In the genomic region with DNA sequence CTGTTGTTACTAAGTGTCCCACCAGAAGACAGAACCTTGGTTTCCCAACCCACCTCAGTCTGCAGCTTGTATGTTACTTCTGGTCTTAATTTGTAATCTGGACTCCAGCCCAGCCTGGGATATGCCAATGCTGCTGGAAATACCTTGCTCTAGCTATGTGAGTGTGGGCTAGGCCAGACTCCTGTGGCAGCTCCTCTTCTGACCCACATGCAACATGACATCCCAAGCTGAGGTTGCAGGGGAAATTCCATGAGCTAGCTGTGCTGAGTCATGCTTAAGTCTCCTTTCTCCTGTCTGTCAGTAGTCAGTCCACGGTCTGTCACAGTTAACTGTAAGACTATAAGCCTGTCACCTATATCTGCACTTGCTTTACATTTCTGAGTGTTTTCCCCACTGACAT, we compare ENCODE assay signal across 21 mouse cellular contexts. TPM values are rescaled to one million over a fixed set of nuclear protein-coding genes. Genes with fewer than 3 reads are reported as not detected.
DNase-seq lines count a peak whose midpoint lies in the region; ATAC-seq and TF ChIP-seq lines count a peak whose summit lies in the region.
"Had no signal": no experiment of that assay in that cellular context is flagged by ENCODE, and none has a peak within 500 bp of the region (broad histone marks: within the 10 kb centered on the region; RNA-seq: fewer than 3 reads in every experiment).

No protein-coding gene starts in this region.

- 52% methylated on average over 1 of the region's 1 CpGs for WGBS in embryonic facial prominence, embryonic 13.5 days
- 66% methylated on average over 1 of the region's 1 CpGs for WGBS in kidney, adult 2 months
- 73% methylated on average over 1 of the region's 1 CpGs for WGBS in lung, adult 2 months
- 84% methylated on average over 1 of the region's 1 CpGs for WGBS in midbrain, embryonic 13.5 days

- H3K27ac ChIP-seq in embryonic facial prominence, embryonic 13.5 days = peak overlapping the region; percentile 39
- no peak overlapping the region for H3K27ac ChIP-seq in kidney, adult 2 months (ENCODE audit: insufficient read depth, low read depth, low read length)
- H3K27ac ChIP-seq in midbrain, embryonic 13.5 days = no peak overlapping the region
- H3K27ac ChIP-seq: forebrain, embryonic 13.5 days; hindbrain, embryonic 15.5 days; limb, embryonic 12.5 days; liver, embryonic 15.5 days; midbrain, embryonic 10.5 days had no signal

- H3K36me3 ChIP-seq in embryonic facial prominence, embryonic 13.5 days = no peaks in the 10 kb centered on the region
- H3K36me3 ChIP-seq in kidney, adult 2 months (ENCODE audit: control insufficient read depth, insufficient read depth, low read length) = no peaks in the 10 kb centered on the region
- H3K36me3 ChIP-seq in midbrain, embryonic 13.5 days = no peaks in the 10 kb centered on the region
- H3K36me3 ChIP-seq: hindbrain, embryonic 15.5 days; limb, embryonic 12.5 days; midbrain, embryonic 10.5 days had no signal

- peak; percentile 50 for DNase-seq in adrenal gland, postnatal 25 days
- DNase-seq in adrenal gland, adult 8-10 months = no peak
- peak; percentile 54 for DNase-seq in 3134 (ENCODE audit: extremely low read depth, insufficient read length, low spot score)
- peak; percentile 51 for DNase-seq in Muller cell, postnatal 12 days (ENCODE audit: inconsistent ontology term)
- no peak for DNase-seq in kidney, adult 2 months
- no peak for DNase-seq in lung, adult 2 months
- DNase-seq: kidney, adult 9 months; lung, postnatal 36 days; spleen, adult 18-20 months; thymus, postnatal 4 days had no signal

- no peak overlapping the region for H3K4me3 ChIP-seq in embryonic facial prominence, embryonic 13.5 days
- no peak overlapping the region for H3K4me3 ChIP-seq in kidney, adult 2 months (ENCODE audit: insufficient read depth, low read depth, low read length)
- H3K4me3 ChIP-seq in lung, adult 2 months (replicated peaks; ENCODE audit: extremely low read depth, low read depth, low read length) = no peak overlapping the region
- H3K4me3 ChIP-seq in midbrain, embryonic 13.5 days (replicated peaks) = no peak overlapping the region
- H3K4me3 ChIP-seq: forebrain, embryonic 13.5 days; hindbrain, embryonic 15.5 days; limb, embryonic 12.5 days; liver, embryonic 15.5 days; midbrain, embryonic 10.5 days had no signal

- H3K4me1 ChIP-seq in embryonic facial prominence, embryonic 13.5 days = peaks cover 53% of the 10 kb centered on the region
- H3K4me1 ChIP-seq in kidney, adult 2 months (ENCODE audit: control insufficient read depth, insufficient read depth, low read length) = no peaks in the 10 kb centered on the region
- H3K4me1 ChIP-seq in lung, adult 2 months (ENCODE audit: control insufficient read depth, insufficient read depth, low read length) = no peaks in the 10 kb centered on the region
- H3K4me1 ChIP-seq in midbrain, embryonic 13.5 days (replicated peaks) = peaks cover 11% of the 10 kb centered on the region; the same call in 1 of the 2 replicates

- no peak for ATAC-seq in embryonic facial prominence, embryonic 13.5 days (ENCODE audit: insufficient number of reproducible peaks, insufficient read depth, low FRiP score, low TSS enrichment, low read depth)
- ATAC-seq in midbrain, embryonic 13.5 days = no peak
- ATAC-seq: activated CD4-positive, CD25-positive, alpha-beta regulatory T cell, adult 4 months; forebrain, embryonic 13.5 days had no signal

- no peak overlapping the region for H3K4me2 ChIP-seq in embryonic facial prominence, embryonic 13.5 days
- H3K4me2 ChIP-seq in midbrain, embryonic 13.5 days (replicated peaks) = no peak overlapping the region
- H3K4me2 ChIP-seq: forebrain, embryonic 13.5 days; heart, embryonic 11.5 days; hindbrain, embryonic 15.5 days; limb, embryonic 12.5 days; liver, embryonic 15.5 days had no signal

- no peak for TF ChIP-seq POLR2A in kidney, adult 2 months (IDR thresholded peaks at IDR 0.05; ENCODE audit: low read depth, low read length)
- TF ChIP-seq POLR2A in lung, adult 2 months (IDR thresholded peaks at IDR 0.05; ENCODE audit: borderline replicate concordance, extremely low read depth, low read depth, low read length) = no peak

- TF ChIP-seq CTCF in kidney, adult 2 months (conservative IDR thresholded peaks at IDR 0.05; ENCODE audit: insufficient read depth, insufficient read length, low read depth, low read length) = no peak
- TF ChIP-seq CTCF in lung, adult 2 months (IDR thresholded peaks at IDR 0.05; ENCODE audit: insufficient read depth, low read length) = no peak

- H3K9ac ChIP-seq in embryonic facial prominence, embryonic 13.5 days = no peak overlapping the region
- H3K9ac ChIP-seq in midbrain, embryonic 13.5 days (replicated peaks) = no peak overlapping the region
- H3K9ac ChIP-seq: forebrain, embryonic 13.5 days; hindbrain, embryonic 15.5 days; limb, embryonic 12.5 days; liver, embryonic 15.5 days had no signal

- H3K9me3 ChIP-seq in embryonic facial prominence, embryonic 13.5 days = no peaks in the 10 kb centered on the region
- H3K9me3 ChIP-seq in midbrain, embryonic 13.5 days = no peaks in the 10 kb centered on the region
- H3K9me3 ChIP-seq: forebrain, embryonic 13.5 days; hindbrain, embryonic 15.5 days; limb, embryonic 12.5 days; liver, embryonic 15.5 days; midbrain, embryonic 10.5 days had no signal

- no peaks in the 10 kb centered on the region for H3K27me3 ChIP-seq in embryonic facial prominence, embryonic 13.5 days
- no peaks in the 10 kb centered on the region for H3K27me3 ChIP-seq in kidney, adult 2 months (replicated peaks; ENCODE audit: control insufficient read depth, insufficient read depth, low read length)
- H3K27me3 ChIP-seq in midbrain, embryonic 13.5 days = no peaks in the 10 kb centered on the region
- H3K27me3 ChIP-seq: forebrain, embryonic 13.5 days; hindbrain, embryonic 15.5 days; limb, embryonic 12.5 days had no signal

RNA-seq across cellular contexts. Expression of gene Pcx, which starts 7.2 kb away (rescaled TPM):
- 488 and 620 TPM in 2 replicates for total RNA-seq in adrenal gland, postnatal 25 days (2021)
- 100 to 1,000 TPM; 351 to 737 (median 517) TPM for total RNA-seq in adrenal gland, adult 8-10 months (2022)
- 24.8 and 26.3 TPM in 2 replicates for polyA plus RNA-seq in embryonic facial prominence, embryonic 13.5 days (2015; fragmentation: Nextera tagmentation; extraction: Ambion mirVana)
- 286 and 295 TPM in 2 replicates for polyA plus RNA-seq in kidney, adult 2 months (2012; rRNA removed)
- 52.7 and 62.6 TPM in 2 replicates for polyA plus RNA-seq in lung, adult 2 months (2012; rRNA removed)
- 18.7 and 20.7 TPM in 2 replicates for polyA plus RNA-seq in midbrain, embryonic 13.5 days (2015; fragmentation: Nextera tagmentation; extraction: Ambion mirVana)

RNA-seq across cellular contexts. Expression of gene 2010003K11Rik, which starts 19.1 kb away (rescaled TPM):
- 22.0 and 34.8 TPM in 2 replicates for total RNA-seq in adrenal gland, postnatal 25 days (2021)
- total RNA-seq in adrenal gland, adult 8-10 months (2022) = 10 to 100 TPM; 12.2 to 22.5 (median 20.2) TPM
- polyA plus RNA-seq in embryonic facial prominence, embryonic 13.5 days (2015; fragmentation: Nextera tagmentation; extraction: Ambion mirVana) = not detected in 2 replicates
- 2.8 TPM in 2 replicates for polyA plus RNA-seq in kidney, adult 2 months (2012; rRNA removed)
- polyA plus RNA-seq in lung, adult 2 months (2012; rRNA removed) = 0.23 and 0.82 TPM in 2 replicates
- polyA plus RNA-seq in midbrain, embryonic 13.5 days (2015; fragmentation: Nextera tagmentation; extraction: Ambion mirVana) = not detected in 2 replicates
- total RNA-seq: MEL had no signal
- polyA plus RNA-seq: activated CD4-positive, CD25-positive, alpha-beta regulatory T cell, adult 4 months; embryonic facial prominence, embryonic 11.5 days; forebrain, embryonic 13.5 days; heart, embryonic 11.5 days; hindbrain, embryonic 15.5 days; limb, embryonic 12.5 days; midbrain, embryonic 10.5 days had no signal

RNA-seq across cellular contexts. Expression of gene Syt12, which starts 40.2 kb away (rescaled TPM):
- 62.2 and 66.7 TPM in 2 replicates for total RNA-seq in adrenal gland, postnatal 25 days (2021)
- total RNA-seq in adrenal gland, adult 8-10 months (2022) = 10 to 100 TPM; 60.5 to 90.4 (median 73.7) TPM
- 2.0 and 2.3 TPM in 2 replicates for polyA plus RNA-seq in embryonic facial prominence, embryonic 13.5 days (2015; fragmentation: Nextera tagmentation; extraction: Ambion mirVana)
- polyA plus RNA-seq in kidney, adult 2 months (2012; rRNA removed) = 4.6 and 9.8 TPM in 2 replicates
- polyA plus RNA-seq in lung, adult 2 months (2012; rRNA removed) = 0.82 and 2.3 TPM in 2 replicates
- polyA plus RNA-seq in midbrain, embryonic 13.5 days (2015; fragmentation: Nextera tagmentation; extraction: Ambion mirVana) = 1.7 and 1.9 TPM in 2 replicates
- total RNA-seq: MEL had no signal

Comparison
In these comparisons a context has a peak if more than half of its experiments do, and no peak if none do; other contexts are left out.
1. DNase-seq: peak in adrenal gland, postnatal 25 days (single experiment), 3134 (single experiment) and Muller cell, postnatal 12 days (single experiment); none in adrenal gland, adult 8-10 months (single experiment), kidney, adult 2 months (single experiment) and lung, adult 2 months (single experiment).